In the genomic region with DNA sequence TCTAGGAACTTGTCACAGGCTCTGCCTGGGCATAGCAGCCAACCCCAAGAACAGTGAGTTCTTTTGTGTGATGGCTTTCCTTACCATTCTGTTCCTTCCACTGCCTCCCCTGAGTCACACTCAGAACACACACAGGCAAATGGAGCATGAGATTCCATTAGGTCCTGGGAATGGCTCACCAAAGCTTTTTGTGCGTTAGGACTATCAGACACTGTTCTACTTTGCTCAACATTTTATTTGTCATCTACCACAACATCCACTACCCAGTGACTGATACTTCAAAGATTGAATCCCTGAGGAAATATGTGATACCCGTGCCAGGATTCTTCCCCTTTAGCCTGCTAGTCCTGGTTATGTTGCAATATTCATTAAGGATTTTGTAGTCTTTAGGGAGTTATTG, we compare ENCODE assay signal across 27 mouse cellular contexts.
"Had no signal": no experiment of that assay in that cellular context is flagged by ENCODE, and none has a peak within 500 bp of the region (broad histone marks: within the 10 kb centered on the region; RNA-seq: fewer than 3 reads in every experiment).

No protein-coding gene starts in this region.

- H3K4me3 ChIP-seq: embryonic facial prominence, embryonic 10.5 days; embryonic facial prominence, embryonic 12.5 days; embryonic facial prominence, embryonic 13.5 days; embryonic facial prominence, embryonic 15.5 days; erythroblast, embryonic 14.5 days; forebrain, embryonic 10.5 days; forebrain, embryonic 12.5 days; forebrain, embryonic 13.5 days; forebrain, embryonic 15.5 days; gastrocnemius, adult 2 months; heart, adult 2 months; heart, embryonic 10.5 days; heart, embryonic 12.5 days; heart, embryonic 13.5 days had no signal

- H3K27ac ChIP-seq: embryonic facial prominence, embryonic 10.5 days; embryonic facial prominence, embryonic 12.5 days; embryonic facial prominence, embryonic 13.5 days; embryonic facial prominence, embryonic 15.5 days; forebrain, embryonic 10.5 days; forebrain, embryonic 12.5 days; forebrain, embryonic 13.5 days; forebrain, embryonic 15.5 days; gastrocnemius, adult 2 months; heart, adult 2 months; heart, embryonic 10.5 days; heart, embryonic 13.5 days had no signal

- H3K4me1 ChIP-seq: embryonic facial prominence, embryonic 10.5 days; embryonic facial prominence, embryonic 12.5 days; embryonic facial prominence, embryonic 13.5 days; embryonic facial prominence, embryonic 15.5 days; forebrain, embryonic 10.5 days; forebrain, embryonic 12.5 days; forebrain, embryonic 13.5 days; forebrain, embryonic 15.5 days; heart, embryonic 10.5 days; heart, embryonic 12.5 days; heart, embryonic 13.5 days had no signal

- DNase-seq: cerebellum, adult 9-10 months; cerebellum, adult 9-11 months; cerebellum, postnatal 10 days; cerebellum, postnatal 14 days; cerebellum, postnatal 25 days; cerebellum, postnatal 36 days; forebrain, postnatal 0 days; gastrocnemius, adult 2 months; gastrocnemius, postnatal 10 days; gastrocnemius, postnatal 14 days; gastrocnemius, postnatal 25 days; gastrocnemius, postnatal 36 days; heart, adult 11 months; heart, adult 18-20 months; heart, adult 2 months had no signal
